Mouse (Mus musculus) liver, embryonic 16.5 days (tissue): ENCODE results near the gene Lamc3. TPM values are rescaled to one million over a fixed set of nuclear protein-coding genes. Genes with fewer than 3 reads are reported as not detected.

ENCODE experiments used
- ATAC-seq: fragments of 200-750 bp; cut with Nextera tagmentation; 2 replicates; pipeline ENCODE4 v1.8.0; 2017; ENCODE audit warnings: low read depth, mild to moderate bottlenecking, moderate number of reproducible peaks, moderate library complexity
- H3K27ac ChIP-seq: fragments of 300-500 bp; sonication (generic); 2 replicates; pipeline ENCODE4 v1.5.1; 2014; ENCODE audit warnings: mild to moderate bottlenecking, low read length
- H3K27me3 ChIP-seq: fragments of 300-500 bp; sonication (generic); 2 replicates; pipeline ENCODE4 v1.6.1; 2014; ENCODE audit warnings: low read depth, low read length, mixed read lengths; ENCODE audit not compliant: control insufficient read depth, insufficient read depth
- H3K36me3 ChIP-seq: fragments of 300-500 bp; sonication (generic); 2 replicates; pipeline ENCODE4 v1.6.1; 2014; ENCODE audit warnings: mild to moderate bottlenecking; ENCODE audit not compliant: control insufficient read depth, insufficient read depth
- H3K4me1 ChIP-seq: fragments of 300-500 bp; sonication (generic); 2 replicates; pipeline ENCODE4 v1.6.1; 2014; ENCODE audit warnings: low read depth, low read length, mixed read lengths; ENCODE audit not compliant: control insufficient read depth
- H3K4me2 ChIP-seq: fragments of 300-500 bp; sonication (generic); 2 replicates; pipeline ENCODE4 v1.6.1; 2014; ENCODE audit warnings: low read depth, low read length, mixed read lengths
- H3K4me3 ChIP-seq: fragments of 300-500 bp; sonication (generic); 2 replicates; pipeline ENCODE4 v1.5.1; 2014; ENCODE audit warnings: low read depth, mild to moderate bottlenecking, low read length
- H3K9ac ChIP-seq: fragments of 300-500 bp; sonication (generic); 2 replicates; pipeline ENCODE4 v1.6.1; 2014; ENCODE audit warnings: low read depth, low read length
- H3K9me3 ChIP-seq: fragments of 300-500 bp; sonication (generic); replicated peaks from 2 replicates; pipeline ENCODE4 v1.6.1; 2016; ENCODE audit warnings: low read length; ENCODE audit not compliant: control insufficient read depth
- WGBS: fragments of 180-500 bp; shearing (Covaris S2); extraction: QIAGEN DNeasy Blood & Tissue Kit; methylation state at CpG from one replicate; pipeline ENCODE4 v1.1.7; 2014; ENCODE audit not compliant: insufficient replicate concordance; 5-methylcytosine and 5-hydroxymethylcytosine counted together
- polyA plus RNA-seq: library from polyadenylated mRNA; unstranded; fragments of >200 nt; fragmentation: Nextera tagmentation; extraction: Ambion mirVana; gene quantifications from 2 replicates; pipeline ENCODE4 v1.2.1, GENCODE M21; 2015

The Lamc3 gene
- polyA plus RNA-seq, 1 experiment from 2014 or later: 0.15 TPM

- no peaks in the 10 kb centered on the region for H3K27me3 ChIP-seq
- no peak for ATAC-seq
- no peak overlapping the region for H3K9ac ChIP-seq
- H3K4me3 ChIP-seq: no peak overlapping the region
- no peak overlapping the region for H3K4me2 ChIP-seq
- no peaks in the 10 kb centered on the region for H3K36me3 ChIP-seq
- no peak overlapping the region for H3K27ac ChIP-seq
- H3K9me3 ChIP-seq: no peaks in the 10 kb centered on the region
- WGBS: 82% methylated on average over 3 of the region's 3 CpGs
- no peaks in the 10 kb centered on the region; the same call in 1 of the 2 replicates for H3K4me1 ChIP-seq
Measured at GRCm38 (mm10) chr2:31964191-31964590, 77.1 kb downstream of the Lamc3 start.

GRCm38 (mm10) chr2:31965110-31965509 lies 78.0 kb downstream of the Lamc3 start:
- Histone ChIP-seq H3K27ac (no peak overlapping the region), H3K27me3 (no peaks in the 10 kb centered on the region), H3K4me3 (no peak overlapping the region), H3K4me1 (no peaks in the 10 kb centered on the region; the same call in 1 of the 2 replicates), H3K4me2 (no peak overlapping the region), H3K9me3 (no peaks in the 10 kb centered on the region), H3K36me3 (no peaks in the 10 kb centered on the region), H3K9ac (no peak overlapping the region)
- ATAC-seq: no peak

- Histone ChIP-seq H3K4me3 (no peak overlapping the region), H3K9ac (no peak overlapping the region), H3K36me3 (no peaks in the 10 kb centered on the region), H3K27me3 (no peaks in the 10 kb centered on the region), H3K4me2 (no peak overlapping the region), H3K27ac (no peak overlapping the region), H3K4me1 (no peaks in the 10 kb centered on the region; the same call in 1 of the 2 replicates), H3K9me3 (no peaks in the 10 kb centered on the region)
- WGBS: 68% methylated on average over 8 of the region's 8 CpGs
- ATAC-seq: no peak
Measured at GRCm38 (mm10) chr2:31966801-31967200, 79.7 kb downstream of the Lamc3 start.

- H3K27ac ChIP-seq: no peak overlapping the region
- no peaks in the 10 kb centered on the region for H3K9me3 ChIP-seq
- peaks cover 5% of the 10 kb centered on the region for H3K36me3 ChIP-seq
- peaks cover 15% of the 10 kb centered on the region for H3K4me1 ChIP-seq
- ATAC-seq: no peak
- H3K4me3 ChIP-seq: no peak overlapping the region
- H3K27me3 ChIP-seq: no peaks in the 10 kb centered on the region
- H3K4me2 ChIP-seq: no peak overlapping the region
- no peak overlapping the region for H3K9ac ChIP-seq
- WGBS: 67% methylated on average over 4 of the region's 4 CpGs
Measured at GRCm38 (mm10) chr2:31972589-31972988, 85.5 kb downstream of the Lamc3 start.

GRCm38 (mm10) chr2:31974141-31974808 lies 87.2 kb downstream of the Lamc3 start, which contains the start of gene Nup214:
Nup214 (plus strand) TSS chr2:31974436.
- Histone ChIP-seq H3K4me3 (peak within 1 kb of the TSS; percentile 93), H3K27me3 (no peaks in the 10 kb centered on the region), H3K9ac (peak within 1 kb of the TSS; percentile 88), H3K9me3 (no peaks in the 10 kb centered on the region), H3K36me3 (peaks cover 7% of the 10 kb centered on the region), H3K27ac (peak within 1 kb of the TSS; percentile 55; the same call in 1 of the 2 replicates), H3K4me2 (peak within 1 kb of the TSS; percentile 96), H3K4me1 (peaks cover 15% of the 10 kb centered on the region)
- WGBS: under 1% methylated on average over 60 of the region's 60 CpGs
- peak; percentile 100 for ATAC-seq

- H3K4me1 ChIP-seq: peaks cover 15% of the 10 kb centered on the region
- H3K9ac ChIP-seq: peak overlapping the region; percentile 88
- H3K4me2 ChIP-seq: peak overlapping the region; percentile 96
- peak overlapping the region; percentile 93 for H3K4me3 ChIP-seq
- H3K27ac ChIP-seq: peak overlapping the region; percentile 55; the same call in 1 of the 2 replicates
- peaks cover 11% of the 10 kb centered on the region for H3K36me3 ChIP-seq
- H3K9me3 ChIP-seq: no peaks in the 10 kb centered on the region
- WGBS: 7% methylated on average over 13 of the region's 13 CpGs
- no peak for ATAC-seq
- no peaks in the 10 kb centered on the region for H3K27me3 ChIP-seq
Measured at GRCm38 (mm10) chr2:31974809-31975371, 87.8 kb downstream of the Lamc3 start.

- no peaks in the 10 kb centered on the region for H3K27me3 ChIP-seq
- peaks cover 62% of the 10 kb centered on the region for H3K36me3 ChIP-seq
- no peak overlapping the region for H3K9ac ChIP-seq
- no peak overlapping the region for H3K27ac ChIP-seq
- no peaks in the 10 kb centered on the region for H3K9me3 ChIP-seq
- H3K4me2 ChIP-seq: no peak overlapping the region
- no peaks in the 10 kb centered on the region for H3K4me1 ChIP-seq
- H3K4me3 ChIP-seq: no peak overlapping the region
- ATAC-seq: no peak
- WGBS: 73% methylated on average over 1 of the region's 1 CpGs
Measured at GRCm38 (mm10) chr2:31987774-31988173, 100.7 kb downstream of the Lamc3 start.

DNA sequence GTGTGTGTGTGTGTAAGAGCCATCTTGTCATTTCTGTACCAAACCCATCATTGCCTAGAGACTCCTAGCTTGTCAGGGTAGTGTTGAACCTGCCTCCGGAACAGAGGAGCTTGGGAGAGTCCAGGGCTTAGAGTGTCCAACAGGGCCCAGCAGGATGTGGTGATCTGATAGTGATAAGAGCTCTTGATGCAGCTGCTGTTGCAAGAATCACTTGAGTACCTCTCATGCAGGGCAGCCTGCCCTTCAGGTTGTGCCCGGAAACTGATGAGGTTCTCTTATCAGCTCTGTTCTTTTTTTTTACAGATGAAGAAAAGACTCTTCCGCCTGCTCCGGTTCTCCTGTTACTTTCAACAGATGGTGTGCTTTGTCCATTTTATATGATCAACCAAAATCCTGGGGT lies 103.9 kb downstream of the Lamc3 start:
- H3K27ac ChIP-seq: no peak overlapping the region
- 77% methylated on average over 4 of the region's 4 CpGs for WGBS
- no peaks in the 10 kb centered on the region for H3K27me3 ChIP-seq
- no peak overlapping the region for H3K4me2 ChIP-seq
- no peak for ATAC-seq
- no peaks in the 10 kb centered on the region for H3K9me3 ChIP-seq
- H3K4me3 ChIP-seq: no peak overlapping the region
- no peak overlapping the region for H3K9ac ChIP-seq
- no peaks in the 10 kb centered on the region for H3K4me1 ChIP-seq
- peaks cover 55% of the 10 kb centered on the region for H3K36me3 ChIP-seq

GRCm38 (mm10) chr2:31994896-31995295 lies 107.8 kb downstream of the Lamc3 start:
- H3K4me3 ChIP-seq: no peak overlapping the region
- H3K27me3 ChIP-seq: no peaks in the 10 kb centered on the region
- H3K4me2 ChIP-seq: no peak overlapping the region
- 86% methylated on average over 9 of the region's 9 CpGs for WGBS
- no peak overlapping the region for H3K27ac ChIP-seq
- H3K4me1 ChIP-seq: no peaks in the 10 kb centered on the region
- peaks cover 63% of the 10 kb centered on the region for H3K36me3 ChIP-seq
- ATAC-seq: no peak
- H3K9ac ChIP-seq: no peak overlapping the region
- no peaks in the 10 kb centered on the region for H3K9me3 ChIP-seq
